Mouse (Mus musculus) midbrain, postnatal 0 days (tissue): Measurements from ENCODE around the gene Csnk1d. TPM values are rescaled to one million over a fixed set of nuclear protein-coding genes. Genes with fewer than 3 reads are reported as not detected.

Source experiments
- ATAC-seq: fragments of 200-750 bp; cut with Nextera tagmentation; 2 replicates; pipeline ENCODE4 v1.8.0; 2017; ENCODE audit warnings: moderate number of reproducible peaks, mild to moderate bottlenecking, moderate TSS enrichment, moderate library complexity; ENCODE audit not compliant: low FRiP score
- DNase-seq: peaks from one replicate; pipeline ENCODE4 v3.0.0-alpha.2; 2015; ENCODE audit warnings: low spot score
- H3K27ac ChIP-seq: fragments of 300-500 bp; sonication (generic); 2 replicates; pipeline ENCODE4 v1.5.1; 2014; ENCODE audit warnings: low read depth, mild to moderate bottlenecking, low read length, mixed read lengths
- H3K27me3 ChIP-seq: fragments of 300-500 bp; sonication (generic); 2 replicates; pipeline ENCODE4 v1.6.1; 2014; ENCODE audit warnings: low read length, control low read depth, mixed read lengths; ENCODE audit not compliant: insufficient read depth
- H3K36me3 ChIP-seq: fragments of 300-500 bp; sonication (generic); 2 replicates; pipeline ENCODE4 v1.6.1; 2014; ENCODE audit warnings: low read length, control low read depth, mixed read lengths; ENCODE audit not compliant: insufficient read depth
- H3K4me1 ChIP-seq: fragments of 300-500 bp; sonication (generic); 2 replicates; pipeline ENCODE4 v1.6.1; 2014; ENCODE audit warnings: mild to moderate bottlenecking, control low read depth, antibody characterized with exemption, low read length, mixed read lengths; ENCODE audit not compliant: insufficient read depth
- H3K4me2 ChIP-seq: fragments of 300-500 bp; sonication (generic); 2 replicates; pipeline ENCODE4 v1.6.1; 2014; ENCODE audit warnings: low read depth, mild to moderate bottlenecking, low read length, mixed read lengths; ENCODE audit not compliant: poor library complexity, severe bottlenecking
- H3K4me3 ChIP-seq: fragments of 300-500 bp; sonication (generic); 2 replicates; pipeline ENCODE4 v1.5.1; 2014; ENCODE audit warnings: low read depth, mild to moderate bottlenecking, low read length, moderate library complexity
- H3K9ac ChIP-seq: fragments of 300-500 bp; sonication (generic); replicated peaks from 2 replicates; pipeline ENCODE4 v1.6.1; 2014; ENCODE audit warnings: mild to moderate bottlenecking, low read length, moderate library complexity, mixed read lengths; ENCODE audit not compliant: poor library complexity, severe bottlenecking
- H3K9me3 ChIP-seq: fragments of 300-500 bp; sonication (generic); 2 replicates; pipeline ENCODE4 v1.6.1; 2016; ENCODE audit warnings: low read length, control low read depth
- CTCF ChIP-seq: IDR thresholded peaks from 2 replicates; pipeline ENCODE4 v1.5.1; 2016; ENCODE audit warnings: antibody characterized with exemption, mild to moderate bottlenecking
- WGBS: fragments of 180-500 bp; shearing (Covaris S2); extraction: QIAGEN DNeasy Blood & Tissue Kit; methylation state at CpG from one replicate; pipeline ENCODE4 v1.1.7; 2014; 5-methylcytosine and 5-hydroxymethylcytosine counted together
- polyA plus RNA-seq: library from polyadenylated mRNA; unstranded; fragments of >200 nt; fragmentation: Nextera tagmentation; extraction: Ambion mirVana; gene quantifications from 2 replicates; pipeline ENCODE4 v1.2.1, GENCODE M21; 2015
- total RNA-seq: library from RNA; depleted of rRNA; stranded (reverse); fragments of >200 nt; gene quantifications from 2 replicates; pipeline ENCODE4 v1.2.3, GENCODE M21; 2014

The Csnk1d gene
- total and polyA plus RNA-seq, 2 experiments from 2014 or later: 115 to 116 TPM

DNA sequence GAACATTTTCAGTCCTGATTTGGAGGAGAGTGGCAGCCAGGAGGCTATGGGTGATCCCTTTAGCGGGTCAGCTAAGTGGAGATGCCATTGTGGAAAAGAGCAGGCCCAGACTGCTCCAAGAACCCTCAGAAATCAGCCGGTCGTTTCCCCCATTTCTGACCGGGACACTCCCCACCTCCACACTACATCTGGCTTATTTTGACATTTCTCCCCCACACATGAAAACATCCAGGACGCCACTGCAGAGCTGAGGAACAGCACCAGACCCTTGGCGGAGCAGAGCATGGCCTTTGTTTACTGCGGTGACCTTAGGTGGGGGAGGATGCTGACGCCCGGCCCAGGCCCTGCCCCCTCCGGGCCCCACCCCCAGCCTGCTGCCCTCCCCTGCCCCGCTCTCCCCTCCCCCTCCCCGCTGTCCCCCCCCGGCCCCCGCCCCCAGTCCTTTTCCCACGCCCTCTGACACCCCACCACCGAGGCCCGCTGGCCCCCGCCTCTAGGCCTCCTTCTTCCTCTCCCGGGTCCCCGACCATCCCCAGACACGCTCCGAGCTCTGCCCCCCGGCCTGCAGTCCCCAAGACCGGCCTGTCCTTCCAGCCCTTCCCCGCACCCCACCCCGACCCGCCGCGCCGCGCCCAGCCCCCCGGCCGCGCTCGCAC, 876 bp downstream of the Csnk1d start:
- Histone ChIP-seq H3K4me2 (peak overlapping the region; percentile 64), H3K4me3 (peak overlapping the region; percentile 100), H3K27me3 (no peaks in the 10 kb centered on the region), H3K9me3 (no peaks in the 10 kb centered on the region), H3K4me1 (peaks cover 24% of the 10 kb centered on the region), H3K36me3 (no peaks in the 10 kb centered on the region), H3K27ac (peak overlapping the region; percentile 97), H3K9ac (peak overlapping the region; percentile 100)
- WGBS: under 1% methylated on average over 21 of the region's 35 CpGs
- DNase-seq: peak; percentile 22
- ATAC-seq: peak; percentile 54; the same call in 1 of the 2 replicates
- TF ChIP-seq CTCF: peak; percentile 27

DNA sequence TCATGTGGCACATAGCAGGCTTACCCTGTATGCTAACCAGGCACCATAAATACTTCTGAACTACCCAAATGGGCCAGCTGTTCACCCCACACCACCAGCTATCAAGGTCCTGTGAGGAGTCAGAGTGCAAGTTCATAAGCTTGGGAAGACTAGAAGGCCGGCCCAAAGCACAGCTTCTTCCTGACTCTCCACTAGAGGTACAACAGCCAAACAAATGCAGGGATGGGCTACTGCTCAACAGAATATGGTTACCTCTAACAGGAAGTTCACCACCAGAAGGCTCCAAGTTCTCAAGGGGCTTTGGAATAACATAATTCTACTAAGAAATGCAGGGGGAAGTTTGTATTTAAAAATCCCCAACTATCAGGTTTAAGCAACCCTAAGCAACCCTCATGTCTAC, 1.6 kb downstream of the Csnk1d start:
- Histone ChIP-seq H3K27me3 (no peaks in the 10 kb centered on the region), H3K36me3 (no peaks in the 10 kb centered on the region), H3K27ac (no peak overlapping the region), H3K9me3 (no peaks in the 10 kb centered on the region), H3K4me3 (peak overlapping the region; percentile 100), H3K4me1 (peaks cover 24% of the 10 kb centered on the region), H3K4me2 (peak overlapping the region; percentile 64), H3K9ac (peak overlapping the region; percentile 6; the same call in 1 of the 2 replicates)
- ATAC-seq (no peak), DNase-seq (peak; percentile 5)
- 22% methylated on average over 1 of the region's 1 CpGs for WGBS
- TF ChIP-seq CTCF: no peak

DNA sequence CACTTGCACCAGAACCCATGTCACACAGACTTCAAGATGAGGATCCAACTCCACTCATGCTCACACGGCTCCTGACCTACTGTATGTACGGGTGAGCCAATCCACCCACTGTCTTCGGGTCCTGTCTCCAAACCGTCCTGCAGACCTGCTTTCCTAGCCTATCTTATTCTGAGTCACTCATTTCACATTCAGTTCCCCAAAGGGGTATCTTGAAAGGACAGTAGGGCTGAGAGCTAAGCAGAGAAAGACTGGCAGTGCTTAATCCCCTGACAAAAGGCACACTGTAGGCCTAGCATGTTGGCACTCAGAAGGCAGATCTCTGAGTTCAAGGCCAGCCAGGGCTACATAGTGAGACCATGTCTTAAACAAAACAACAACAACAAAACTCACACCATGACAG, 2.7 kb downstream of the Csnk1d start:
- Histone ChIP-seq H3K27ac (no peak overlapping the region), H3K4me3 (peak overlapping the region; percentile 100; the same call in 1 of the 2 replicates), H3K4me2 (peak overlapping the region; percentile 64), H3K9ac (no peak overlapping the region; the same call in 1 of the 2 replicates), H3K4me1 (peaks cover 22% of the 10 kb centered on the region), H3K9me3 (no peaks in the 10 kb centered on the region), H3K36me3 (no peaks in the 10 kb centered on the region), H3K27me3 (no peaks in the 10 kb centered on the region)
- 62% methylated on average over 4 of the region's 4 CpGs for WGBS
- ATAC-seq: no peak
- no peak for DNase-seq
- no peak for TF ChIP-seq CTCF

DNA sequence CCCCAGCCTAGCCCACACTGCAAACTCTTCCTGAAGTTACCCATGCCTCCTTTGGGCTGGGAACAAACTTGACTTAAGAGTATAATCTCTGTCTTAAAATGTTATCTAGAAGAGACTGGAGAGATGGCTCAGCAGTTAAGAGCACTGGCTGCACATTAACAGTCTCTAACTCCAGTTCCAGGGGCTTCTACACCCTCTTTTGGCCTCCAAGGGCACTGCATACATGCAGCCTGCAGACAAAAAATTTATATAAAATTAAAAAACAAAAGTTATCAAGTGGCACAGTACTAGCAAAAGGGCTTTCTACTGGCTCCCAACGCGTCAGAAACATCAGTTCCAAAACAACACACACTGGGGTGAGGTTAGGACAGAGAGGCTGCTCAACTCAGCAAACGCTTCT, 3.5 kb downstream of the Csnk1d start:
- no peak for ATAC-seq
- Histone ChIP-seq H3K27ac (no peak overlapping the region), H3K9ac (no peak overlapping the region), H3K36me3 (peaks cover 8% of the 10 kb centered on the region), H3K4me3 (no peak overlapping the region), H3K4me2 (no peak overlapping the region), H3K4me1 (peaks cover 17% of the 10 kb centered on the region), H3K27me3 (no peaks in the 10 kb centered on the region), H3K9me3 (no peaks in the 10 kb centered on the region)
- no peak for TF ChIP-seq CTCF
- 88% methylated on average over 3 of the region's 3 CpGs for WGBS
- DNase-seq: no peak

DNA sequence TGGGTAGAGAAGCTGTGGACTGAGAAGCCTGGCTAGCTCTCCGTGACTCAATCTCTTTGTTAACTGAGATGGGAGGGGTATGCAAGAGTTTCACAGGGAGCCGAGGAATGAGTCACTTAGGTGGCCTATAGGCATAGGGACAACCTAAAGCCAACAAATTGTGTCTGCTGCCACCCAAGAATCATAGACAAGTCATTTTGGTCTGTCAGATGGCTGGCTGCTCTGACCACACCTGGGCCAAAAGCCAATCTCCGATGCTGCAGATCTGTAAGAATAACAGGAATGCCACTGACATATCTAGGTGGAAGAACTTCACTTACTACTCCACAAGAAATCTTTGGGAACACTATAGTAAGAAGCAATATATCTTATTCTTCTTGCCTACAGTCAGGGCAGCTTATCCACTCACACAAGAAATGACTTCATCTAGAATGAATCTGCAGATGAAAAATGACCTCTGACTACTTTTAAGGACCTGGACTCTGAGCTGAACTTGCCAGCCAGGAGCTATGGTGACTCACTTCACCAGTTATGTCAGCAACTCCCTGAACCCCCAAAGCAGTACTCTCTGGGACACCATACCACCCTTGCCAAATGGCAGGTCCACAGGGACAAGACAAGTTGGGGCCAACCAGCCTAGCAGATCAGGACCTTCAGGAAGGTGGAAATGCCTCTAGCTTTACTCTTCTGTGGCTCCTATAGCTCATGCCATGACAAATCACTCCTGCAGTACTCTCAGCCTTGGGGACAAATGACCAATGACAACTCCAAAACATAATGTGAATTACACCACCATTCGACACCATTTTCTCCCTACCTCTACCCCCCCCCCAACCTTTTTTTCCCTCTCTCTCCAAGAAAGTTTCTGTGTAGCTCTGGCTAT, 6.4 kb downstream of the Csnk1d start:
- no peak overlapping the region for H3K4me3 ChIP-seq
- no peak for TF ChIP-seq CTCF
- no peak overlapping the region for H3K9ac ChIP-seq
- DNase-seq (no peak), ATAC-seq (no peak)
- peaks cover 11% of the 10 kb centered on the region for H3K4me1 ChIP-seq
- H3K27me3 ChIP-seq: no peaks in the 10 kb centered on the region
- WGBS: 67% methylated on average over 4 of the region's 4 CpGs
- H3K27ac ChIP-seq: no peak overlapping the region; the same call in 1 of the 2 replicates
- peaks cover 31% of the 10 kb centered on the region for H3K36me3 ChIP-seq
- H3K9me3 ChIP-seq: no peaks in the 10 kb centered on the region
- no peak overlapping the region for H3K4me2 ChIP-seq

DNA sequence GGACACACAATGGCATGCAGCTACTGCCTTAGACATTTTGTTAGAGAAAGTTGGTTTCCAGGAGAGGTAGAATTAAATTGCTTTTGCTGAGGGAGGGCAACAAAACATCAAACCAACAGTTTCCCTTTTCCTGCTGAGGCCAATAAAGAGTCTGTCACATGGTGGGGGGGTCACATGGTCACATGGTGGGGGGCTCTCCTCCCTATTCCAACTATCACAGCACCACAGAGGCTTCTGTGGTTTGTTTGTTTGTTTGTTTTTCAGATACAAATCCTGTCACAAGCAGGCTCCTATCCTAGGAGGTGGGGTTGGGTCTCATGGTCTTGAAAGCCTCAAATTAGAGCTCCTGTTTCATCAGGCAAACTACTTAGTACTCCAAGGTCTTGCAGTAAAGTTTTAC, 8.7 kb downstream of the Csnk1d start:
- TF ChIP-seq CTCF: no peak
- DNase-seq (no peak), ATAC-seq (no peak)
- H3K27ac ChIP-seq: no peak overlapping the region
- no peaks in the 10 kb centered on the region for H3K4me1 ChIP-seq
- H3K9ac ChIP-seq: no peak overlapping the region
- H3K9me3 ChIP-seq: no peaks in the 10 kb centered on the region
- H3K36me3 ChIP-seq: peaks cover 43% of the 10 kb centered on the region
- no peaks in the 10 kb centered on the region for H3K27me3 ChIP-seq
- no peak overlapping the region for H3K4me3 ChIP-seq
- no peak overlapping the region for H3K4me2 ChIP-seq
